Mouse (Mus musculus): ENCODE results near the gene Smarca5. TPM values are rescaled to one million over a fixed set of nuclear protein-coding genes. Genes with fewer than 3 reads are reported as not detected.

Gene Smarca5
- polyA plus RNA-seq, 1 experiment from 2014 or later: 21.0 TPM

DNA sequence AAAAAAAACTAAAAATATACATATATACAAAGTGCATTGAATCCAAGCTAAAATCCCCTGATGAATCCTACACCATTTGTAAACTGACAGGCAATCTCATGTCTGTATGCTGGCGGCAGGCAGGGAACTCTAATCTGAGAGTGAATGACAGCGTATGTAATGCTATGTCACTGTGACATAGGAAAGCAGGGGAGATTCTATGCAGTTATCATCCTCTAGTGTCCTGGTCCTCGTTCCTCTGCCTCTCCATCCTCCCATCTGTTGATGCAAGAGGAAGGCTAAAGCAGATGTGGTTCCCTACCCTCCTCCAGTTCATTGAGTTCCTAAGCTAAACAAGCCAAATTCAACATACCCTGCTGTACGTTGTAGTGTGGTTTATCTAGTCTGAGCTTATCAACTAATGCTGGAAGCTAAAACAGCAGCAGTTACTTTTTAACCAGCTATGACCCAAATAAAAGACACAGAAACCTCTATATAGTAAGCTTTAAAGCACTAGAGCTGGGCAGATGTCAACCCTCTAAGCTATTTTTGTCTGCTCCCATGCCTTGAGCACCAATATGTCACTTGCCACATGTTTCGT, 55.5 kb downstream of the Smarca5 start:
- H3K9me3 ChIP-seq (ENCODE audit: control insufficient read depth, low read length): no peaks in the 10 kb centered on the region
- no peaks in the 10 kb centered on the region for H3K36me3 ChIP-seq (ENCODE audit: control insufficient read depth, insufficient read depth, low read length)
- no peak overlapping the region for H3K4me3 ChIP-seq (ENCODE audit: low read length)
- H3K27ac ChIP-seq (ENCODE audit: low read length): no peak overlapping the region
- no peaks in the 10 kb centered on the region for H3K4me1 ChIP-seq (ENCODE audit: control insufficient read depth, insufficient read depth, low read length)
- no peak overlapping the region for H3K4me2 ChIP-seq (ENCODE audit: low read depth, low read length)
- H3K27me3 ChIP-seq (replicated peaks; ENCODE audit: control insufficient read depth, insufficient read depth, low read length): no peaks in the 10 kb centered on the region
- 57% methylated on average over 5 of the region's 5 CpGs for whole genome bisulfite sequencing
- no peak overlapping the region for H3K9ac ChIP-seq (ENCODE audit: low read depth, low read length)
- ATAC-seq: no peak

DNA sequence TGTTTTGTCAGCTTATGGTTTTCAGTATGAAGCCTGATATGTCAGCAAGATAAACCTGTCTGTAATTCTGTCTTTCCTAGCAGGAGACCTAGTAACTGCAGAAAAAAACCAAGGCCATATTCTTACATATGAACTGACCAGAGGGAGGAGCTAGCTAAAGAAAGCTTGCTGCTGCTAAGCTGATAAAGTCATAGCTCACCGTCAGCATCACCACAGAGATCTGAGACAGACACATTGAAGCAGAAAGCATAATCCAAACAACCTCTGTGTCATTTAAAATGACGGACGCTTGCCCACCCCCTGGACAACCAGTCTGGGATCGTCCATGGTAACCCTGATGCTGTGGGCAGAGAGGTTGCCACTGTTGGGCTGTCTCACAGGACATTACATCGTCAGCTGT, 56.7 kb downstream of the Smarca5 start:
- no peak overlapping the region for H3K4me3 ChIP-seq (ENCODE audit: low read length)
- no peak overlapping the region for H3K27ac ChIP-seq (ENCODE audit: low read length)
- no peak overlapping the region for H3K4me2 ChIP-seq (ENCODE audit: low read depth, low read length)
- H3K27me3 ChIP-seq (replicated peaks; ENCODE audit: control insufficient read depth, insufficient read depth, low read length): no peaks in the 10 kb centered on the region
- no peak for ATAC-seq
- H3K9me3 ChIP-seq (ENCODE audit: control insufficient read depth, low read length): no peaks in the 10 kb centered on the region
- H3K4me1 ChIP-seq (ENCODE audit: control insufficient read depth, insufficient read depth, low read length): no peaks in the 10 kb centered on the region
- H3K9ac ChIP-seq (ENCODE audit: low read depth, low read length): no peak overlapping the region
- WGBS: 68% methylated on average over 5 of the region's 5 CpGs
- no peaks in the 10 kb centered on the region for H3K36me3 ChIP-seq (ENCODE audit: control insufficient read depth, insufficient read depth, low read length)

DNA sequence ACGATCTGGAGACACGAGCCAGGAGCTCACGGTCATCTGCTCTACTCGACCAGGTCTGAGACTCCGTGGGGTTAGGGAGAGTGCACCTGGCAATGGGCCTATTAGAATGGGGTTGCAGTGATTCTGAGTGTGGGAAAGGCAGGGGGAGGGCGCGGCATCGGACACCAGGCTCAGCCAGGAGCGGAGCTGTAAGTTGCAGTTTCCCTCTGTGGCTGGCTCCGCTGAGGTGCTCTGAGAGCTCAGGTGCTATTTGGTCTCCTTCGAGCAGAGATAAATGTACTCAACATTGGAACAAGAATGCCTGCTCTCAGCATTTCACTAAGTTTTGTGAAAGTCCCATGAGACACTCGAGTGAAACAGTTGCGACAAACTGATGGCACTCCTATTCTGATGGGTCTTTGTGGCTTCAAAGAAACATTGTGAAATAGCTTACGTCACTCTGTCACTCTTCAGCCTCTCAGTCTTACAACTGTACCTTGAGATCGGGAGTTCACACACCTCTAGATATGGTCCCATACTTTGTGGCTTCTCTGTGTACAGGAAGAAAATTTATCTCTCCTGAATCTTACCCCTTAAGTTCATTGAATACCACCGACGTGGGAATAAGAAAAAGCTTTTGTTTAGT, 69.9 kb downstream of the Smarca5 start:
- H3K4me3 ChIP-seq (ENCODE audit: low read length): no peak overlapping the region
- H3K36me3 ChIP-seq (ENCODE audit: control insufficient read depth, insufficient read depth, low read length): no peaks in the 10 kb centered on the region
- no peak overlapping the region for H3K27ac ChIP-seq (ENCODE audit: low read length)
- no peaks in the 10 kb centered on the region for H3K4me1 ChIP-seq (ENCODE audit: control insufficient read depth, insufficient read depth, low read length)
- ATAC-seq: no peak
- no peaks in the 10 kb centered on the region for H3K27me3 ChIP-seq (replicated peaks; ENCODE audit: control insufficient read depth, insufficient read depth, low read length)
- no peaks in the 10 kb centered on the region for H3K9me3 ChIP-seq (ENCODE audit: control insufficient read depth, low read length)
- H3K9ac ChIP-seq (ENCODE audit: low read depth, low read length): no peak overlapping the region
- WGBS: 54% methylated on average over 17 of the region's 17 CpGs
- no peak overlapping the region; the same call in 1 of the 2 replicates for H3K4me2 ChIP-seq (ENCODE audit: low read depth, low read length)

DNA sequence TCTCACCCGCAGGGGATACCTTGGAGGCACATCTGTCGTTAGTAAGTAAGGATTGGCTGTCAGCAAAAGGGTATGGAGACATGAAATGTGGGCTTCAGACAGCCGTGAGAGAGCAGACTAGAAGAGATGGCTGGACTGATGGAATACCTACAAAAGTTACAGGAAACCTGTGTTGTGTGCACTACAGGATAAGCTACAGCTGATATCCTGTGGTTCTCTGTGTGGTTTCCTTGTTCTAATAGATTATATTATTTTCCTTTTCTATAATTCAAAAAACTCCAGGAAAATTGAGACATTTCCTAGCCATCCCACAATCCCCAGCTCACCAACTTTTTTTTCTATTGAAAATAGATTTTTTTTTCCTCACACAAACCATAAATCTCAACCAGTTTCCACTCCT, 75.8 kb downstream of the Smarca5 start:
- Histone ChIP-seq H3K36me3 (ENCODE audit: control insufficient read depth, insufficient read depth, low read length) (no peaks in the 10 kb centered on the region), H3K9ac (ENCODE audit: low read depth, low read length) (no peak overlapping the region), H3K4me2 (ENCODE audit: low read depth, low read length) (no peak overlapping the region), H3K27me3 (replicated peaks; ENCODE audit: control insufficient read depth, insufficient read depth, low read length) (no peaks in the 10 kb centered on the region), H3K4me1 (ENCODE audit: control insufficient read depth, insufficient read depth, low read length) (no peaks in the 10 kb centered on the region), H3K4me3 (ENCODE audit: low read length) (no peak overlapping the region), H3K9me3 (ENCODE audit: control insufficient read depth, low read length) (no peaks in the 10 kb centered on the region), H3K27ac (ENCODE audit: low read length) (no peak overlapping the region)
- ATAC-seq: no peak
- WGBS: 77% methylated on average over 3 of the region's 3 CpGs

DNA sequence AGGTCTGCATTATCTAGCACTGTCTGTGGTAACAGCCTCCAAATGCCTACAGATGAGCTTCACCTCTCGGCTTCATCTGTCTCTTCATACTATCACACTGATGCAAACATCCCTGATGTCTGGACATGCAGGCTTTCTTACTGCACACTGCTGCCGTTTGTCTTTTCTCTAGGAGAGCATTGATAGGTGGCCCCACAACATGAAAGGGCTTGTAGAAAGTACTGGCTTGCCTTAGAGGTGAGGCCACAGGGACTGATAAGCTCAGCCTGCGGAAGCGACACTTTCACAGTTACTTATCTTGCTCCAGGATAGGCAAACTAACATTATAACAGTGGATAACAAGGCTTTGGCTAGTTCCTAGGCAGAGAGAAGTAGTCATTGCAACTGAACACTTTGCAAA, 78.2 kb downstream of the Smarca5 start:
- ATAC-seq: no peak
- no peak overlapping the region for H3K9ac ChIP-seq (ENCODE audit: low read depth, low read length)
- WGBS: 38% methylated on average over 4 of the region's 4 CpGs
- no peaks in the 10 kb centered on the region for H3K36me3 ChIP-seq (ENCODE audit: control insufficient read depth, insufficient read depth, low read length)
- H3K4me1 ChIP-seq (ENCODE audit: control insufficient read depth, insufficient read depth, low read length): no peaks in the 10 kb centered on the region
- no peaks in the 10 kb centered on the region for H3K9me3 ChIP-seq (ENCODE audit: control insufficient read depth, low read length)
- no peak overlapping the region for H3K4me3 ChIP-seq (ENCODE audit: low read length)
- H3K4me2 ChIP-seq (ENCODE audit: low read depth, low read length): no peak overlapping the region
- H3K27ac ChIP-seq (ENCODE audit: low read length): no peak overlapping the region
- no peaks in the 10 kb centered on the region for H3K27me3 ChIP-seq (replicated peaks; ENCODE audit: control insufficient read depth, insufficient read depth, low read length)

DNA sequence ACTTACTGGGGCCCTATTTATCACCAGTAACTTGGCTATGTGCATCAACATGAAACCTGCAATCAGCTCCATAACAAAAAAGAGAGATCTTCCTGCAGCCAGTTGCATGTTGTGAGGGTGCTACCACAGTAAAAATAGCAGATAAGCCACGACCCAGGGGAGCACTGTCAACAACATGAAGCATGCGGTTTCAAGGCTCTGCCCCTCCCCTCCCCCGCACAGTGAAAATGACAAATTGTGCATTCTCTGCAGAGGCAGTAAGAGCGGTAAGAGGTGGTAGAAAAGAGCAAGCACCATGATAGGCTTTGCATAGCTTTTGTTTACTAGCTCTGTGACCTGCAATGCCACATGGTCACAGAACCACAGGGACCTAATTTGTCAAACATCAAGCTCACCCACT, 81.7 kb downstream of the Smarca5 start:
- H3K4me2 ChIP-seq (ENCODE audit: low read depth, low read length): no peak overlapping the region

More for the DNA sequence above, 81.7 kb downstream of the Smarca5 start:
- H3K27ac ChIP-seq (ENCODE audit: low read length): no peak overlapping the region
- H3K9ac ChIP-seq (ENCODE audit: low read depth, low read length): no peak overlapping the region
- no peak overlapping the region for H3K4me3 ChIP-seq (ENCODE audit: low read length)
- ATAC-seq: no peak
- H3K9me3 ChIP-seq (ENCODE audit: control insufficient read depth, low read length): no peaks in the 10 kb centered on the region
- 35% methylated on average over 4 of the region's 4 CpGs for WGBS
- H3K4me1 ChIP-seq (ENCODE audit: control insufficient read depth, insufficient read depth, low read length): no peaks in the 10 kb centered on the region
- no peaks in the 10 kb centered on the region for H3K27me3 ChIP-seq (replicated peaks; ENCODE audit: control insufficient read depth, insufficient read depth, low read length)
- no peaks in the 10 kb centered on the region for H3K36me3 ChIP-seq (ENCODE audit: control insufficient read depth, insufficient read depth, low read length)

Other genes with a start within 250 kb of the Smarca5 start
- 9.0 and 13.8 TPM in 2 replicates for gene Gypa, start 245.7 kb downstream of the Smarca5 start, polyA plus RNA-seq (2015; fragmentation: Nextera tagmentation; extraction: Ambion mirVana)
- gene Frem3, start 128.4 kb downstream of the Smarca5 start, polyA plus RNA-seq (2015; fragmentation: Nextera tagmentation; extraction: Ambion mirVana): 0.02 and 0.06 TPM in 2 replicates
- gene Gab1, start 141.0 kb upstream of the Smarca5 start, polyA plus RNA-seq (2015; fragmentation: Nextera tagmentation; extraction: Ambion mirVana): 9.0 and 10.5 TPM in 2 replicates

Data from intestine, embryonic 16.5 days (tissue).